Mouse (Mus musculus): Measurements from ENCODE around the gene Gm20219. TPM values are rescaled to one million over a fixed set of nuclear protein-coding genes. Genes with fewer than 3 reads are reported as not detected.

Gm20219 gene
- total and polyA plus RNA-seq, 3 experiments: 0.62 to 3.1 TPM; not detected in 1

GRCm38 (mm10) chr17:56507161-56508068, 46.8 kb downstream of the Gm20219 start (continued):
- peak; percentile 81 for TF ChIP-seq MAX (IDR thresholded peaks at IDR 0.05; ENCODE audit: low read length)
- peak; percentile 94 for TF ChIP-seq MAZ (IDR thresholded peaks at IDR 0.05; ENCODE audit: low read depth, low read length)
- peak; percentile 65 for TF ChIP-seq HCFC1 (IDR thresholded peaks at IDR 0.05; ENCODE audit: low read depth, low read length)
- peak; percentile 85 for TF ChIP-seq NELFE (IDR thresholded peaks at IDR 0.05; ENCODE audit: low read depth, low read length)
- no peak for TF ChIP-seq TAL1 (IDR thresholded peaks at IDR 0.05; ENCODE audit: low read length)
- peak; percentile 84 for TF ChIP-seq BHLHE40 (IDR thresholded peaks at IDR 0.05; ENCODE audit: borderline replicate concordance, low read depth, low read length)
- TF ChIP-seq ETS1 (IDR thresholded peaks at IDR 0.05; ENCODE audit: low read depth, low read length): peak; percentile 71
- no peak for TF ChIP-seq SMC3 (IDR thresholded peaks at IDR 0.05; ENCODE audit: low read depth, low read length)
- no peak; the same call in 1 of the 2 replicates for TF ChIP-seq KAT2A (conservative IDR thresholded peaks at IDR 0.05; ENCODE audit: low read depth, low read length)
- no peak for TF ChIP-seq MAFK (IDR thresholded peaks at IDR 0.05; ENCODE audit: borderline replicate concordance, low read depth, low read length)
- TF ChIP-seq ZC3H11A (IDR thresholded peaks at IDR 0.05; ENCODE audit: low read depth, low read length): no peak
- peak; percentile 54; the same call in 1 of the 2 replicates for TF ChIP-seq SIN3A (IDR thresholded peaks at IDR 0.05; ENCODE audit: low read length)

GRCm38 (mm10) chr17:56506417-56507065, 47.6 kb downstream of the Gm20219 start:
- peak overlapping the region; percentile 89 for H3K27ac ChIP-seq (ENCODE audit: control insufficient read depth, low read depth, low read length)

More at GRCm38 (mm10) chr17:56506417-56507065, 47.6 kb downstream of the Gm20219 start:
- Histone ChIP-seq H3K9ac (ENCODE audit: control insufficient read depth, low read depth, low read length, poor library complexity, severe bottlenecking) (peak overlapping the region; percentile 88), H3K9me3 (replicated peaks; ENCODE audit: insufficient read depth, low read length) (no peaks in the 10 kb centered on the region), H3K4me1 (ENCODE audit: control insufficient read depth in 1 of 2, insufficient read depth in 2 of 2, low read length in 2 of 2) (peaks cover 0 to 15% of the 10 kb centered on the region in 2 experiments; a peak in 1 of 4 replicates), H3K27me3 (ENCODE audit: control insufficient read depth in 1 of 2, insufficient read depth in 2 of 2, low read length in 2 of 2) (no peaks in the 10 kb centered on the region), H3K4me3 (ENCODE audit: control insufficient read depth in 1 of 2, insufficient read depth in 1 of 2, low read depth in 2 of 2, low read length in 2 of 2) (peak overlapping the region; percentile 70), H3K36me3 (ENCODE audit: control insufficient read depth in 1 of 2, insufficient read depth in 2 of 2, low read length in 2 of 2) (0 out of 4 replicates have a peak, but pooled peaks cover 0 to 2% of the 10 kb centered on the region in 2 experiments), H3K79me2 (ENCODE audit: control insufficient read depth, insufficient read depth, low read length, poor library complexity) (no peaks in the 10 kb centered on the region; the same call in 1 of the 2 replicates)
- TF ChIP-seq MEF2A (IDR thresholded peaks at IDR 0.05; ENCODE audit: extremely low read depth, insufficient replicate concordance, low read depth, low read length, poor library complexity, severe bottlenecking) (no peak), POLR2AphosphoS5 (IDR thresholded peaks at IDR 0.05; ENCODE audit: borderline replicate concordance, low read depth, low read length) (no peak), E2F4 (IDR thresholded peaks at IDR 0.05; ENCODE audit: borderline replicate concordance, low read depth, low read length) (no peak), EP300 (IDR thresholded peaks at IDR 0.05; ENCODE audit: low read depth in 1 of 2, low read length in 2 of 2) (no peak), RAD21 (IDR thresholded peaks at IDR 0.05; ENCODE audit: low read depth, low read length) (no peak), CTCF (IDR thresholded peaks at IDR 0.05 in 2 of 3, conservative IDR thresholded peaks at IDR 0.05 in 1 of 3; ENCODE audit: control insufficient read depth in 1 of 3, insufficient read depth in 1 of 3, low read depth in 2 of 3, low read length in 3 of 3, poor library complexity in 1 of 3, severe bottlenecking in 1 of 3) (no peak), MYB (IDR thresholded peaks at IDR 0.05; ENCODE audit: low read depth, low read length) (no peak), POLR2AphosphoS2 (IDR thresholded peaks at IDR 0.05; ENCODE audit: low read length) (no peak)
- no peak for DNase-seq (ENCODE audit: low read depth, low spot score)

All from MEL (cell line).